Mouse (Mus musculus) spleen, adult 2 months (tissue): ENCODE data around the gene Smarcad1. TPM values are rescaled to one million over a fixed set of nuclear protein-coding genes. Genes with fewer than 3 reads are reported as not detected.
A peak's percentile ranks its signal among the peaks of the same experiment; 100 is the strongest.

Source experiments
- DNase-seq, 2 experiments: peaks; one replicate each; pipeline versions ENCODE4 v3.0.0 to v3.0.0-alpha.2; 2012 to 2021; ENCODE audit warnings: low spot score in 2 of 2, low read depth in 1 of 2
- H3K27ac ChIP-seq: fragments of 200-500 bp; 2 replicates; pipeline ENCODE4 v1.5.1; 2012; ENCODE audit warnings: low read length, inconsistent platforms; ENCODE audit not compliant: insufficient read depth
- H3K27me3 ChIP-seq: fragments of 200-500 bp; 2 replicates; pipeline ENCODE4 v1.6.1; 2012; ENCODE audit warnings: mild to moderate bottlenecking, moderate library complexity, low read length, inconsistent platforms; ENCODE audit not compliant: control insufficient read depth, insufficient read depth
- H3K36me3 ChIP-seq: fragments of 200-500 bp; 2 replicates; pipeline ENCODE4 v1.6.1; 2012; ENCODE audit warnings: mild to moderate bottlenecking, low read length, inconsistent platforms; ENCODE audit not compliant: control insufficient read depth, insufficient read depth
- H3K4me1 ChIP-seq: fragments of 200-500 bp; 2 replicates; pipeline ENCODE4 v1.6.1; 2011; ENCODE audit warnings: inconsistent platforms; ENCODE audit not compliant: control insufficient read depth, insufficient read depth, insufficient read length
- H3K4me3 ChIP-seq: fragments of 200-500 bp; 2 replicates; pipeline ENCODE4 v1.5.1; 2011; ENCODE audit warnings: mild to moderate bottlenecking, inconsistent platforms; ENCODE audit not compliant: insufficient read depth, insufficient read length; ENCODE audit errors: extremely low read depth
- CTCF ChIP-seq: fragments of 200-500 bp; IDR thresholded peaks from 2 replicates; pipeline ENCODE4 v1.5.1; 2011; ENCODE audit warnings: mild to moderate bottlenecking, inconsistent platforms; ENCODE audit not compliant: insufficient read depth, insufficient read length, insufficient replicate concordance; ENCODE audit errors: extremely low read depth
- POLR2A ChIP-seq: fragments of 200-500 bp; IDR thresholded peaks from 2 replicates; pipeline ENCODE4 v1.6.1; 2011; ENCODE audit warnings: low read depth, low read length, inconsistent platforms
- WGBS: fragments of 180-500 bp; shearing (Covaris S2); methylation state at CpG from one replicate; pipeline ENCODE4 v1.1.7; 2018; 5-methylcytosine and 5-hydroxymethylcytosine counted together
- polyA plus RNA-seq: library from polyadenylated mRNA; depleted of rRNA; stranded (reverse); fragments of >200 nt; gene quantifications from 2 replicates; pipeline ENCODE4 v1.2.3, GENCODE M21; 2012

The Smarcad1 gene
- polyA plus RNA-seq, 1 experiment, result 6.0 TPM

- 81% methylated on average over 1 of the region's 1 CpGs for WGBS
- peaks cover 6% of the 10 kb centered on the region; the same call in 1 of the 2 replicates for H3K4me1 ChIP-seq
- DNase-seq, result no peak
- no peaks in the 10 kb centered on the region for H3K36me3 ChIP-seq
- no peak overlapping the region for H3K4me3 ChIP-seq
- no peaks in the 10 kb centered on the region for H3K27me3 ChIP-seq
- TF ChIP-seq CTCF (no peak), POLR2A (no peak)
- no peak overlapping the region for H3K27ac ChIP-seq
Measured at GRCm38 (mm10) chr6:65138243-65138642, 95.9 kb downstream of the Smarcad1 start.

GRCm38 (mm10) chr6:65140082-65140749 is 97.8 kb downstream of the Smarcad1 start:
- Histone ChIP-seq H3K27ac (no peak overlapping the region), H3K4me3 (no peak overlapping the region), H3K27me3 (no peaks in the 10 kb centered on the region), H3K36me3 (no peaks in the 10 kb centered on the region), H3K4me1 (peaks cover 9% of the 10 kb centered on the region; the same call in 1 of the 2 replicates)
- no peak for TF ChIP-seq CTCF
- no peak for TF ChIP-seq POLR2A
- 58% methylated on average over 5 of the region's 5 CpGs for WGBS
- DNase-seq, result peak in 1 of 2 experiments; percentile 4

GRCm38 (mm10) chr6:65140750-65141243 is 98.4 kb downstream of the Smarcad1 start:
- Histone ChIP-seq H3K4me1 (peaks cover 9% of the 10 kb centered on the region; the same call in 1 of the 2 replicates), H3K27ac (no peak overlapping the region), H3K27me3 (no peaks in the 10 kb centered on the region), H3K4me3 (no peak overlapping the region), H3K36me3 (no peaks in the 10 kb centered on the region)
- no peak for TF ChIP-seq POLR2A
- no peak for TF ChIP-seq CTCF
- peak in 1 of 2 experiments; percentile 28 for DNase-seq
- WGBS, result 19% methylated on average over 6 of the region's 6 CpGs

GRCm38 (mm10) chr6:65142316-65142715 is 99.9 kb downstream of the Smarcad1 start:
- no peak overlapping the region for H3K27ac ChIP-seq
- 93% methylated on average over 1 of the region's 1 CpGs for WGBS
- no peak for DNase-seq
- H3K36me3 ChIP-seq, result no peaks in the 10 kb centered on the region
- H3K27me3 ChIP-seq, result no peaks in the 10 kb centered on the region
- no peak overlapping the region for H3K4me3 ChIP-seq
- H3K4me1 ChIP-seq, result peaks cover 9% of the 10 kb centered on the region; the same call in 1 of the 2 replicates
- TF ChIP-seq POLR2A, result no peak
- no peak for TF ChIP-seq CTCF

GRCm38 (mm10) chr6:65144621-65145205 is 102.3 kb downstream of the Smarcad1 start, which contains the start of gene Hpgds:
Gene Hpgds, minus strand, starts transcription at chr6:65144908.
- peak within 1 kb of the TSS; percentile 81 for H3K27ac ChIP-seq
- DNase-seq, result peak; percentile 57 to 87
- H3K27me3 ChIP-seq, result no peaks in the 10 kb centered on the region
- peaks cover 9% of the 10 kb centered on the region; the same call in 1 of the 2 replicates for H3K4me1 ChIP-seq
- TF ChIP-seq CTCF (no peak), POLR2A (peak; percentile 12; the same call in 1 of the 2 replicates)
- H3K36me3 ChIP-seq, result no peaks in the 10 kb centered on the region
- 3% methylated on average over 16 of the region's 16 CpGs for WGBS
- peak within 1 kb of the TSS; percentile 53; the same call in 1 of the 2 replicates for H3K4me3 ChIP-seq

GRCm38 (mm10) chr6:65146363-65146762 is 104.0 kb downstream of the Smarcad1 start:
- no peak overlapping the region for H3K27ac ChIP-seq
- H3K4me3 ChIP-seq, result no peak overlapping the region
- H3K4me1 ChIP-seq, result peaks cover 4% of the 10 kb centered on the region; the same call in 1 of the 2 replicates
- no peaks in the 10 kb centered on the region for H3K36me3 ChIP-seq
- no peak for TF ChIP-seq POLR2A
- TF ChIP-seq CTCF, result no peak
- DNase-seq, result no peak
- no peaks in the 10 kb centered on the region for H3K27me3 ChIP-seq
- whole genome bisulfite sequencing, result 37% methylated on average over 4 of the region's 4 CpGs
